Mouse (Mus musculus) ES-Bruce4 (cell line): ENCODE measurements around the gene Plxna1. TPM values are rescaled to one million over a fixed set of nuclear protein-coding genes. Genes with fewer than 3 reads are reported as not detected.

Experiments used
- H3K27ac ChIP-seq: 2 replicates; pipeline ENCODE4 v1.5.1; 2012; ENCODE audit warnings: low read length, inconsistent platforms; ENCODE audit not compliant: insufficient read depth
- H3K27me3 ChIP-seq: 2 replicates; pipeline ENCODE4 v1.6.1; 2012; ENCODE audit warnings: mild to moderate bottlenecking, low read length, inconsistent platforms; ENCODE audit not compliant: control insufficient read depth, poor library complexity, insufficient read depth, severe bottlenecking
- H3K36me3 ChIP-seq: 2 replicates; pipeline ENCODE4 v1.6.1; 2012; ENCODE audit warnings: inconsistent platforms, mild to moderate bottlenecking, low read length, moderate library complexity; ENCODE audit not compliant: control insufficient read depth, poor library complexity, insufficient read depth, severe bottlenecking
- H3K4me1 ChIP-seq: one replicate; pipeline ENCODE4 v1.8.1; 2011; ENCODE audit warnings: low read length; ENCODE audit not compliant: control insufficient read depth, insufficient read depth
- H3K4me3 ChIP-seq: 2 replicates; pipeline ENCODE4 v1.5.1; 2011; ENCODE audit warnings: low read depth, mild to moderate bottlenecking, low read length
- H3K9ac ChIP-seq: 2 replicates; pipeline ENCODE4 v1.6.1; 2012; ENCODE audit warnings: low read depth, mild to moderate bottlenecking, inconsistent platforms; ENCODE audit not compliant: poor library complexity, severe bottlenecking
- H3K9me3 ChIP-seq: replicated peaks from 2 replicates; pipeline ENCODE4 v1.6.1; 2012; ENCODE audit warnings: mild to moderate bottlenecking, low read length, inconsistent platforms; ENCODE audit not compliant: control insufficient read depth, poor library complexity, insufficient read depth, severe bottlenecking
- CTCF ChIP-seq: IDR thresholded peaks from one replicate; pipeline ENCODE4 v1.8.1; 2011; ENCODE audit warnings: low read depth, low read length
- EP300 ChIP-seq: IDR thresholded peaks from 2 replicates; pipeline ENCODE4 v1.6.1; 2011; ENCODE audit warnings: low read depth, low read length; ENCODE audit not compliant: insufficient read depth
- POLR2A ChIP-seq: IDR thresholded peaks from one replicate; pipeline ENCODE4 v1.8.1; 2011; ENCODE audit warnings: low read length; ENCODE audit not compliant: insufficient read depth
- polyA plus RNA-seq: library from polyadenylated mRNA; stranded (reverse); fragments of >200 nt; gene quantifications from 2 replicates; pipeline ENCODE4 v1.2.4, GENCODE M21; 2011; ENCODE audit warnings: low read depth; ENCODE audit not compliant: missing spikeins, insufficient read depth, insufficient read length

The Plxna1 gene
- polyA plus RNA-seq, 1 experiment, result 106 TPM

DNA sequence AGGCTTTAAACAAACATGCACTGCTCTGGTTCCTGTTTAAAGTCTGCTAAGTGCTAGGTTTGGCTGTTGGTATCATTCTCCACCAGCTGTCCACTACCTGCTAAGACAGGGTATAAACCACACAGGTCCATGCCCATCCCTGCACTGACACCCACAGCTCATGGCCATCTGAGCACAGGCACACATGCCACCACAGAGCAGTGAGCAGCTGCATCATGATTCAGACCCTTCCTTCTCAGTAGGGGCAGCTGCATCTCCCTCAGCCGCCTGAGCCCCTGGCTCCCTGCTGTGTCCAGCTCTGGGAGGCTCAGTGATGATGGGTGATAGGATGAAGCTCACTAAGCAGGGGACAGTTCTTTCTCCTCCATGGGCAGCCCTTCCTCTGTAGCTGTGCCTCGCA lies 15.8 kb upstream of the Plxna1 start:
- Histone ChIP-seq H3K27ac (no peak overlapping the region), H3K9ac (no peak overlapping the region), H3K36me3 (no peaks in the 10 kb centered on the region), H3K27me3 (no peaks in the 10 kb centered on the region), H3K4me1 (no peaks in the 10 kb centered on the region), H3K9me3 (no peaks in the 10 kb centered on the region), H3K4me3 (no peak overlapping the region)
- no peak for TF ChIP-seq CTCF
- no peak for TF ChIP-seq EP300
- no peak for TF ChIP-seq POLR2A

DNA sequence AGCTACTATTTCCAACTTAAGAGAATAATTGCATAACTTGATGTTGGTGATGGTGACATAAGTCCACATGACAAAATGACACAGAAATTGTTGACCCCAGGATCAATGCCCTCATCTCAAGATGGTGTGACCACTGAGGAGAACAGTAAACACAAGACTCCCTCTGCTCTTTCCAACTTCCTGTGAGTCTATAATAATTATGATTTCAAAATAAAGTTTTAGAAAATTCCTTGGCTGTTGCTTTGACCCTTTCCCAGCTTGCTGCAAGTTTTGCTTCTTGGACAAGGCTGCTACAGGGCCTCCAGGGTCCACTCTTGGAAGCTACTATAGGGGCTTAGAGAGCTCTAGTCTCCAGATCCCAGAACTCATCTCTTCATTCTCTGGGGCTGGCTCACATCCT lies 6.4 kb upstream of the Plxna1 start:
- Histone ChIP-seq H3K9me3 (no peaks in the 10 kb centered on the region; the same call in 1 of the 2 replicates), H3K9ac (no peak overlapping the region), H3K4me3 (no peak overlapping the region), H3K36me3 (no peaks in the 10 kb centered on the region), H3K4me1 (no peaks in the 10 kb centered on the region), H3K27me3 (no peaks in the 10 kb centered on the region), H3K27ac (no peak overlapping the region)
- TF ChIP-seq CTCF, result no peak
- no peak for TF ChIP-seq EP300
- no peak for TF ChIP-seq POLR2A

DNA sequence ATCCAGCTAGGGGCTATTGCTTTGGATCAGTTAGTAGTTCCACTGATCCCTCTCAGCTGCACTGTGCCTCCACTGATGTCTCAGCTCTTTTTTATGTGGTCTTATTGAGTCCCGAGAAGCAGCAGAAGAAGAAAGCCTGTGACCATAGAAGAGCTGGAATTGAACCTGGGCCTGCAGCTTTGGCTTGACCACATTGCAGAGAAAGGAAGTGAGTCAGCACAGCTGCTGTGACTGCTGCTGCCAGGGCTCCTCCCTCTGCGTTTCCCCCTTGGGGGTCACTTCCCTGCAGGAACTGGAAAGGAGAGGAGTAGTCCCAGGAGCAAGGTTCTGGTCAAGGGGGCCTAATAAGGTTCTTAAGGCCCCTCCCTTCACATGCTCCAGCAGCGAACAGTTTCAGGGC lies 1.9 kb upstream of the Plxna1 start:
- TF ChIP-seq EP300 (no peak), CTCF (no peak), POLR2A (no peak)
- H3K27me3 ChIP-seq, result no peaks in the 10 kb centered on the region
- no peak overlapping the region for H3K27ac ChIP-seq
- H3K4me1 ChIP-seq, result peaks cover 3% of the 10 kb centered on the region
- H3K36me3 ChIP-seq, result no peaks in the 10 kb centered on the region
- H3K4me3 ChIP-seq, result no peak overlapping the region
- no peaks in the 10 kb centered on the region; the same call in 1 of the 2 replicates for H3K9me3 ChIP-seq
- H3K9ac ChIP-seq, result no peak overlapping the region

DNA sequence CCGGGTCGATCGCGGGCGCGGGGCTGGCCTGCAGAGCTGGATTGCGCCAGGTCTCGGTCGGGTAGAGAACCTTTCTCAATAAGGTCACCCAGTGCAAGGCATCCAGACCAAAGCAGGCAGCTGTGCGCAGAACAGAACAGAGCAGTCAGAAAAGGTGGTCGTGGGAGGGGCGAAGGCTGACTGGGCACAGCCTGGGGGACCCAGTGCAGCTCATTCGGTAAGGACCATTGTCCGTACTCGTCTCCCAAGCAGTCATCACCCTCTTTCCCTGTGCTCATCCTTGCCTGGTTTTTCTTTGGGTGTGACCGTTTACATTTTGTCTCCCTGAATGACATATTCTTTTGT lies 659 bp upstream of the Plxna1 start:
- no peaks in the 10 kb centered on the region; the same call in 1 of the 2 replicates for H3K9me3 ChIP-seq
- no peak overlapping the region for H3K27ac ChIP-seq
- H3K4me1 ChIP-seq, result peaks cover 3% of the 10 kb centered on the region
- peak overlapping the region; percentile 97 for H3K9ac ChIP-seq
- no peaks in the 10 kb centered on the region for H3K36me3 ChIP-seq
- H3K27me3 ChIP-seq, result no peaks in the 10 kb centered on the region
- peak overlapping the region; percentile 62 for H3K4me3 ChIP-seq
- TF ChIP-seq CTCF (no peak), EP300 (no peak), POLR2A (no peak)

DNA sequence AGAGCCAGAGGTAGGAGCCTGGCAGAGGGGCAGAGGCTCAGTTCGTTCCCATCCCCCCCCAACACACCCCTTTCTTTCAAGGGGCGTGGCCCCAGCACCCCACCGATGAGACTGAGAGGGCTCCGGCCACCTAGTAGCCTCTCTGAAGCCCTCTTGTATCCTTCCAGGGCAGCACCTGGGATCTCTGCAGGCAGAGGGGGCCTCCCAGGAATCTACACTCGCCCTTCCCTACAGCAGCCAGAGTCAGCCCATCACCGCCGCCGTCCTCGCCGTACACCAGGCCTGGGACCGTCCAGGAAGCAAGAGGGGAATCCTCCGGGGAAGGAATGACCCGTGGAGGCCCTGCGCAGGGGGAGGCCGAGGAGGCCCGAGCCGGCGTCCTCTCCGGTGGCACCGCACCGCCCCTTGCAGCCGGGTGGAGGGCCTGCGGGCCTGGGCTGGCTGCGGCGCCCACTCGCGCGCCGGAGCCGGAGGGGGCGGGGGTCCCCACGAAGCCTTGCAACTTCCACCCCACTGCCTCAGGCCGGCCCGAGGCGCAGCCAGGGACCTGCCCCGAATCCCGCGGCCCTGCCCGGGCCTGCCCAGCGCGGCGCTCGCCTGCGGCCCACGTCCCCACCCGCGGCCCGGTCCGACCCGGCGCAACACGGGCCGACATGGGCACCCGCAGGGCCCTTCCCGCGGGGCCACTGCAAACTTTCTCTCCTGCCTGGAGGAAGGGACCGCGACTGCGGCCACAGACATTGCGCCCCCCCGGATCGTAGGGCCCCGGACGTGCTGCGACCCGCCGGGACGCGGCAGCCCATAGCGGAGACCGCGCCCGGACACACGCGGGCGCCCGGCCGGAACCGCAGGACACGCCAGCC lies 771 bp downstream of the Plxna1 start:
- Histone ChIP-seq H3K27me3 (no peaks in the 10 kb centered on the region), H3K36me3 (no peaks in the 10 kb centered on the region), H3K27ac (no peak overlapping the region), H3K9ac (peak overlapping the region; percentile 97), H3K9me3 (no peaks in the 10 kb centered on the region), H3K4me3 (peak overlapping the region; percentile 94), H3K4me1 (peaks cover 3% of the 10 kb centered on the region)
- no peak for TF ChIP-seq EP300
- no peak for TF ChIP-seq CTCF
- no peak for TF ChIP-seq POLR2A

DNA sequence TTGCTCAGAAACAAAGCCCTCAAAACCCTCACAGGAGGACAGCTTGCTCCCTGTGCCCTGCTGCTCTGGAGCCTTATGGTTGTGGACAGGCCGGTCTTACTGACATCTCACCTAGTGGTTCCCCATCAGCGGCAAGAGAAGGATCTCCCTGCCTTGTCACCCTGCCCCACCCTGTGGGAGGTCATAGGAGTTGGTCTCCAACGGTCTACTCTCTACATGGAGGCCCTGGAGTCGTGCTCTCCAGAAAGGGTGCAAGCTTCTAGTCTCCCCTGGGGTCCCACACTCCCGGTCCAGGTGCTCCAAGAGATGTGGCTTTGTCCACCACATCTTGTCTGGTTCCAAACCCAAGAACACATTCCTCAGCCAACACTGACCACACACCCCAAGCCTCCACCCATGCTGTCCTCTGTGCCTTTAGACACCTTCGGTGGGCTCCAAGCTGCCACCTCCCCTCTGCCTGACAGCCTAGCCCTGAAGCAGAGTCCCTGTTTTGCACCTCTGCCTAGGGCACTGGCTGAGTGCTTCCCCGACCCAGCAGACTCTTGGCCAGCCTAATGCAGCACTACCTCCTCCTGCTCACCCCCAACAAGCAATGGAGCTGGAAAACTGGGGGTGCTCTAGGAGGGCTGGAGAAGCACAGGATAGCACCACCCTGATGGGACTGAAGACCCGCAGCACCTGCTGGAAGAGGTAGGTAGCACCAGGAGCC lies 1.6 kb downstream of the Plxna1 start:
- Histone ChIP-seq H3K27ac (no peak overlapping the region), H3K4me3 (peak overlapping the region; percentile 94), H3K27me3 (no peaks in the 10 kb centered on the region), H3K36me3 (no peaks in the 10 kb centered on the region), H3K9me3 (no peaks in the 10 kb centered on the region), H3K9ac (peak overlapping the region; percentile 97), H3K4me1 (peaks cover 3% of the 10 kb centered on the region)
- TF ChIP-seq EP300, result no peak
